Mouse (Mus musculus) bone marrow, adult 2 months (tissue): ENCODE data around the gene Apobec1. TPM values are rescaled to one million over a fixed set of nuclear protein-coding genes. Genes with fewer than 3 reads are reported as not detected.
"Not testable (repeated sequence)": the region's sequence is repeated elsewhere in the genome, so short reads cannot be mapped to it uniquely, and the experiment has no call there.

Experiments
- H3K27ac ChIP-seq: fragments of 200-500 bp; 2 replicates; pipeline ENCODE4 v1.5.1; 2012; ENCODE audit warnings: low read depth, mild to moderate bottlenecking, control low read depth, inconsistent platforms, low read length; ENCODE audit not compliant: control insufficient read depth, poor library complexity, insufficient read depth
- H3K4me1 ChIP-seq: fragments of 200-500 bp; 2 replicates; pipeline ENCODE4 v1.6.1; 2011; ENCODE audit warnings: low read length; ENCODE audit not compliant: control insufficient read depth, insufficient read depth
- H3K4me3 ChIP-seq: fragments of 200-500 bp; replicated peaks from 2 replicates; pipeline ENCODE3; 2011; ENCODE audit warnings: mild to moderate bottlenecking, low read depth, low read length, control low read depth; ENCODE audit not compliant: control insufficient read depth
- CTCF ChIP-seq: fragments of 200-500 bp; IDR thresholded peaks from 2 replicates; pipeline ENCODE4 v1.5.1; 2011; ENCODE audit warnings: low read length, control low read depth; ENCODE audit not compliant: control insufficient read depth, insufficient read depth
- POLR2A ChIP-seq: fragments of 200-500 bp; IDR thresholded peaks from 2 replicates; pipeline ENCODE4 v1.6.1; 2011; ENCODE audit warnings: low read depth, mild to moderate bottlenecking, control low read depth, low read length, borderline replicate concordance; ENCODE audit not compliant: control insufficient read depth
- WGBS: fragments of 180-500 bp; shearing (Covaris S2); methylation state at CpG from one replicate; pipeline ENCODE4 v1.1.7; 2018; 5-methylcytosine and 5-hydroxymethylcytosine counted together
- polyA plus RNA-seq: library from polyadenylated mRNA; stranded (reverse); fragments of >200 nt; gene quantifications from 2 replicates; pipeline ENCODE4 v1.2.4, GENCODE M21; 2011; ENCODE audit warnings: low replicate concordance; ENCODE audit not compliant: missing spikeins, insufficient read depth, insufficient read length

The Apobec1 gene
- polyA plus RNA-seq, 1 experiment: 23.3 TPM

- Histone ChIP-seq H3K4me3 (no peak overlapping the region), H3K4me1 (no peaks in the 10 kb centered on the region), H3K27ac (no peak overlapping the region)
- no peak for TF ChIP-seq CTCF
- no peak for TF ChIP-seq POLR2A
- WGBS: 73% methylated on average over 5 of the region's 5 CpGs
Measured at GRCm38 (mm10) chr6:122543574-122543973, 58.7 kb downstream of the Apobec1 start.

GRCm38 (mm10) chr6:122542459-122542858 lies 59.8 kb downstream of the Apobec1 start:
- H3K4me1 ChIP-seq, H3K27ac ChIP-seq, H3K4me3 ChIP-seq: not testable (repeated sequence)
- 67% methylated on average over 5 of the region's 5 CpGs for WGBS

- H3K27ac ChIP-seq: no peak overlapping the region
- H3K4me3 ChIP-seq: no peak overlapping the region
- WGBS: 89% methylated on average over 9 of the region's 9 CpGs
- no peaks in the 10 kb centered on the region for H3K4me1 ChIP-seq
- TF ChIP-seq POLR2A: no peak
- TF ChIP-seq CTCF: no peak
Measured at GRCm38 (mm10) chr6:122539564-122539963, 62.7 kb downstream of the Apobec1 start.

GRCm38 (mm10) chr6:122534032-122534431 lies 68.2 kb downstream of the Apobec1 start:
- H3K4me3 ChIP-seq: no peak overlapping the region
- no peaks in the 10 kb centered on the region for H3K4me1 ChIP-seq
- 23% methylated on average over 3 of the region's 3 CpGs for WGBS
- no peak overlapping the region for H3K27ac ChIP-seq
- no peak for TF ChIP-seq CTCF
- no peak for TF ChIP-seq POLR2A

GRCm38 (mm10) chr6:122532883-122533302 lies 69.4 kb downstream of the Apobec1 start:
- Histone ChIP-seq H3K27ac (no peak overlapping the region), H3K4me3 (no peak overlapping the region), H3K4me1 (no peaks in the 10 kb centered on the region)
- 1% methylated on average over 4 of the region's 4 CpGs for WGBS
- no peak for TF ChIP-seq CTCF
- TF ChIP-seq POLR2A: no peak

- TF ChIP-seq CTCF: no peak
- 76% methylated on average over 8 of the region's 8 CpGs for WGBS
- H3K27ac ChIP-seq: no peak overlapping the region
- H3K4me3 ChIP-seq: no peak overlapping the region
- H3K4me1 ChIP-seq: no peaks in the 10 kb centered on the region
Measured at GRCm38 (mm10) chr6:122531466-122532174, 70.6 kb downstream of the Apobec1 start.

- H3K4me1 ChIP-seq: no peaks in the 10 kb centered on the region
- WGBS: 76% methylated on average over 11 of the region's 11 CpGs
- H3K4me3 ChIP-seq: no peak overlapping the region
- TF ChIP-seq CTCF (no peak), POLR2A (no peak)
- no peak overlapping the region for H3K27ac ChIP-seq
Measured at GRCm38 (mm10) chr6:122528136-122528535, 74.1 kb downstream of the Apobec1 start.

Other genes starting within 250 kb of the Apobec1 start
- gene Rimklb, start 103.7 kb downstream of the Apobec1 start, polyA plus RNA-seq: 10.0 TPM in 1 of 2 replicates, not detected in the other
- 4.1 TPM in 1 of 2 replicates, not detected in the other for gene Mfap5, start 96.6 kb downstream of the Apobec1 start, polyA plus RNA-seq
- 0.40 TPM in 1 of 2 replicates, not detected in the other for gene Aicda, start 48.6 kb downstream of the Apobec1 start, polyA plus RNA-seq
- gene Gdf3, start 7.6 kb upstream of the Apobec1 start, polyA plus RNA-seq: 2.0 and 8.2 TPM in 2 replicates
- gene Dppa3, start 24.0 kb upstream of the Apobec1 start, polyA plus RNA-seq: 1.8 TPM in 1 of 2 replicates, not detected in the other
- gene Nanog, start 105.0 kb upstream of the Apobec1 start, polyA plus RNA-seq: 18.2 TPM in 1 of 2 replicates, not detected in the other
- gene Slc2a3, start 199.2 kb upstream of the Apobec1 start, polyA plus RNA-seq: 45.2 and 88.2 TPM in 2 replicates
- gene Foxj2, start 217.5 kb upstream of the Apobec1 start, polyA plus RNA-seq: 9.6 and 18.0 TPM in 2 replicates